Comparison of ENCODE assay signal across 8 mouse cellular contexts in the genomic region with DNA sequence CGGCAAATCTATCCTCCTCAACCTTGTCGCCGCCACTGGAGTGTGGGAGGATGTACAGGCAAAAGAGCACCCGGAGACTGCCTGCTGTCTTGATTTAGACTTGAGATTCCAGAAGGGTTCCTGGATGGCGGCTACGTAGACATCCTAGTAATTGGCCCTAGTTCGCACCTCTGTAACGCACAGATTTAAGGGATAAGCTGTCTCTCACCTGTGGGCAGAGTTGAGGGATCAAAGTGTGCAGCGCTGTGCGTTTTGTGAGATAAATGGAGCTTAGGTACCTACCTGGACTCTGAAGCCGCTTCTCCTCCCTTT. TPM values are rescaled to one million over a fixed set of nuclear protein-coding genes. Genes with fewer than 3 reads are reported as not detected.
A peak's percentile ranks its signal among the peaks of the same experiment; 100 is the strongest.
DNase-seq lines count a peak whose midpoint lies in the region; ATAC-seq lines count a peak whose summit lies in the region.

No protein-coding gene starts in this region.

- peak overlapping the region; percentile 68 for H3K9ac ChIP-seq in kidney, embryonic 16.5 days (replicated peaks; ENCODE audit: low read length)
- H3K9ac ChIP-seq in hindbrain, embryonic 12.5 days = peak overlapping the region; percentile 87
- peak overlapping the region; percentile 96 for H3K9ac ChIP-seq in midbrain, embryonic 13.5 days (replicated peaks)

- H3K4me3 ChIP-seq in kidney, embryonic 16.5 days (ENCODE audit: low read length) = peak overlapping the region; percentile 62
- peak overlapping the region; percentile 65 for H3K4me3 ChIP-seq in brown adipose tissue, adult 24 weeks (ENCODE audit: insufficient read depth, low read depth, low read length)
- H3K4me3 ChIP-seq in hindbrain, embryonic 12.5 days = peak overlapping the region; percentile 68
- peak overlapping the region; percentile 79 for H3K4me3 ChIP-seq in midbrain, embryonic 13.5 days (replicated peaks)

- peaks cover 54% of the 10 kb centered on the region for H3K27me3 ChIP-seq in kidney, embryonic 16.5 days (ENCODE audit: insufficient read depth, low read length)
- peaks cover 65% of the 10 kb centered on the region for H3K27me3 ChIP-seq in hindbrain, embryonic 12.5 days
- peaks cover 72% of the 10 kb centered on the region for H3K27me3 ChIP-seq in midbrain, embryonic 13.5 days

- H3K4me1 ChIP-seq in kidney, embryonic 16.5 days (ENCODE audit: insufficient read depth, low read length) = peaks cover 22% of the 10 kb centered on the region
- peaks cover 2% of the 10 kb centered on the region; the same call in 1 of the 2 replicates for H3K4me1 ChIP-seq in brown adipose tissue, adult 24 weeks (ENCODE audit: control insufficient read depth, insufficient read depth, insufficient read length, low read length)
- H3K4me1 ChIP-seq in hindbrain, embryonic 12.5 days = peaks cover 16% of the 10 kb centered on the region
- H3K4me1 ChIP-seq in midbrain, embryonic 13.5 days (replicated peaks) = peaks cover 40% of the 10 kb centered on the region

- WGBS in kidney, embryonic 16.5 days = 4% methylated on average over 11 of the region's 11 CpGs
- WGBS in hindbrain, embryonic 12.5 days = 2% methylated on average over 11 of the region's 11 CpGs
- WGBS in midbrain, embryonic 13.5 days = 3% methylated on average over 11 of the region's 11 CpGs

- H3K36me3 ChIP-seq in kidney, embryonic 16.5 days (ENCODE audit: insufficient read depth, low read length) = no peaks in the 10 kb centered on the region
- H3K36me3 ChIP-seq in hindbrain, embryonic 12.5 days = no peaks in the 10 kb centered on the region
- no peaks in the 10 kb centered on the region for H3K36me3 ChIP-seq in midbrain, embryonic 13.5 days

- H3K9me3 ChIP-seq in kidney, embryonic 16.5 days (ENCODE audit: low read length) = no peaks in the 10 kb centered on the region
- H3K9me3 ChIP-seq in hindbrain, embryonic 12.5 days (replicated peaks) = no peaks in the 10 kb centered on the region
- no peaks in the 10 kb centered on the region for H3K9me3 ChIP-seq in midbrain, embryonic 13.5 days

- no peak overlapping the region for H3K27ac ChIP-seq in kidney, embryonic 16.5 days (ENCODE audit: low read length)
- no peak overlapping the region for H3K27ac ChIP-seq in brown adipose tissue, adult 24 weeks (replicated peaks; ENCODE audit: low read depth, low read length)
- peak overlapping the region; percentile 86 for H3K27ac ChIP-seq in hindbrain, embryonic 12.5 days
- H3K27ac ChIP-seq in midbrain, embryonic 13.5 days = peak overlapping the region; percentile 87

- ATAC-seq in kidney, embryonic 16.5 days (ENCODE audit: low FRiP score, low TSS enrichment) = no peak
- no peak; the same call in 1 of the 2 replicates for ATAC-seq in hindbrain, embryonic 12.5 days (ENCODE audit: low FRiP score)
- ATAC-seq in midbrain, embryonic 13.5 days = no peak

- peak overlapping the region; percentile 100 for H3K4me2 ChIP-seq in kidney, embryonic 16.5 days (replicated peaks; ENCODE audit: low read depth, low read length)
- peak overlapping the region; percentile 99 for H3K4me2 ChIP-seq in hindbrain, embryonic 12.5 days (replicated peaks)
- peak overlapping the region; percentile 98 for H3K4me2 ChIP-seq in midbrain, embryonic 13.5 days (replicated peaks)

- no peak for DNase-seq in kidney, adult 8-10 months
- DNase-seq in cerebellum, adult 8-10 months = no peak
- no peak for DNase-seq in frontal cortex, postnatal 25 days (ENCODE audit: low spot score in 2 of 2)
- DNase-seq in left cerebral cortex, adult 11 months (ENCODE audit: low spot score) = no peak

RNA-seq across cellular contexts. Expression of gene B4galnt1, which starts 1.3 kb away (rescaled TPM):
- 7.2 and 10.1 TPM in 2 replicates for polyA plus RNA-seq in kidney, embryonic 16.5 days (2015; fragmentation: Nextera tagmentation; extraction: Ambion mirVana)
- polyA plus RNA-seq in brown adipose tissue, adult 24 weeks (2012; ENCODE audit: insufficient read depth, insufficient read length, missing spikeins) = 0.95 and 1.8 TPM in 2 replicates
- 21.6 and 25.8 TPM in 2 replicates for polyA plus RNA-seq in hindbrain, embryonic 12.5 days (2016; fragmentation: Nextera tagmentation; extraction: Ambion mirVana)
- polyA plus RNA-seq in midbrain, embryonic 13.5 days (2015; fragmentation: Nextera tagmentation; extraction: Ambion mirVana) = 28.8 and 30.2 TPM in 2 replicates

RNA-seq across cellular contexts. Expression of gene Slc26a10, which starts 14.1 kb away (rescaled TPM):
- polyA plus RNA-seq in kidney, embryonic 16.5 days (2015; fragmentation: Nextera tagmentation; extraction: Ambion mirVana) = 2.7 and 4.4 TPM in 2 replicates
- 1.0 and 4.8 TPM in 2 replicates for polyA plus RNA-seq in brown adipose tissue, adult 24 weeks (2012; ENCODE audit: insufficient read depth, insufficient read length, missing spikeins)
- 1.2 and 2.2 TPM in 2 replicates for polyA plus RNA-seq in hindbrain, embryonic 12.5 days (2016; fragmentation: Nextera tagmentation; extraction: Ambion mirVana)
- 0.86 and 1.0 TPM in 2 replicates for polyA plus RNA-seq in midbrain, embryonic 13.5 days (2015; fragmentation: Nextera tagmentation; extraction: Ambion mirVana)

RNA-seq across cellular contexts. Expression of gene Arhgef25, which starts 23.5 kb away (rescaled TPM):
- polyA plus RNA-seq in kidney, embryonic 16.5 days (2015; fragmentation: Nextera tagmentation; extraction: Ambion mirVana) = 47.8 and 53.8 TPM in 2 replicates
- 2.0 and 4.0 TPM in 2 replicates for polyA plus RNA-seq in brown adipose tissue, adult 24 weeks (2012; ENCODE audit: insufficient read depth, insufficient read length, missing spikeins)
- 52.2 and 61.4 TPM in 2 replicates for polyA plus RNA-seq in hindbrain, embryonic 12.5 days (2016; fragmentation: Nextera tagmentation; extraction: Ambion mirVana)
- polyA plus RNA-seq in midbrain, embryonic 13.5 days (2015; fragmentation: Nextera tagmentation; extraction: Ambion mirVana) = 20.2 and 24.5 TPM in 2 replicates

RNA-seq across cellular contexts. Expression of gene Dtx3, which starts 29.2 kb away (rescaled TPM):
- 115 and 125 TPM in 2 replicates for polyA plus RNA-seq in kidney, embryonic 16.5 days (2015; fragmentation: Nextera tagmentation; extraction: Ambion mirVana)
- polyA plus RNA-seq in brown adipose tissue, adult 24 weeks (2012; ENCODE audit: insufficient read depth, insufficient read length, missing spikeins) = 5.0 and 5.8 TPM in 2 replicates
- 199 and 203 TPM in 2 replicates for polyA plus RNA-seq in hindbrain, embryonic 12.5 days (2016; fragmentation: Nextera tagmentation; extraction: Ambion mirVana)
- polyA plus RNA-seq in midbrain, embryonic 13.5 days (2015; fragmentation: Nextera tagmentation; extraction: Ambion mirVana) = 195 and 234 TPM in 2 replicates

RNA-seq across cellular contexts. Expression of gene Pip4k2c, which starts 45.0 kb away (rescaled TPM):
- polyA plus RNA-seq in kidney, embryonic 16.5 days (2015; fragmentation: Nextera tagmentation; extraction: Ambion mirVana) = 50.9 and 52.2 TPM in 2 replicates
- polyA plus RNA-seq in brown adipose tissue, adult 24 weeks (2012; ENCODE audit: insufficient read depth, insufficient read length, missing spikeins) = 15.4 and 18.5 TPM in 2 replicates
- 23.2 and 24.9 TPM in 2 replicates for polyA plus RNA-seq in hindbrain, embryonic 12.5 days (2016; fragmentation: Nextera tagmentation; extraction: Ambion mirVana)
- 16.9 and 17.3 TPM in 2 replicates for polyA plus RNA-seq in midbrain, embryonic 13.5 days (2015; fragmentation: Nextera tagmentation; extraction: Ambion mirVana)

Comparison
In these comparisons a context has a peak if more than half of its experiments do, and no peak if none do; other contexts are left out.
1. H3K27ac ChIP-seq: peak in hindbrain, embryonic 12.5 days (single experiment) and midbrain, embryonic 13.5 days (single experiment); none in kidney, embryonic 16.5 days (single experiment) and brown adipose tissue, adult 24 weeks (single experiment).
2. Peak in every context shown above with its lines, with median percentiles within 50 percentile points of each other: H3K4me2 ChIP-seq, H3K4me3 ChIP-seq and H3K9ac ChIP-seq.